Mouse (Mus musculus): ENCODE measurements around the gene Shisal2b.

The Shisal2b gene

GRCm38 (mm10) chr13:104816635-104817571, 46.8 kb downstream of the Shisal2b start, which contains the start of gene Cwc27:
Gene Cwc27 (minus strand): TSS chr13:104817142.
- peak; percentile 93 for DNase-seq (ENCODE audit: low spot score)

DNA sequence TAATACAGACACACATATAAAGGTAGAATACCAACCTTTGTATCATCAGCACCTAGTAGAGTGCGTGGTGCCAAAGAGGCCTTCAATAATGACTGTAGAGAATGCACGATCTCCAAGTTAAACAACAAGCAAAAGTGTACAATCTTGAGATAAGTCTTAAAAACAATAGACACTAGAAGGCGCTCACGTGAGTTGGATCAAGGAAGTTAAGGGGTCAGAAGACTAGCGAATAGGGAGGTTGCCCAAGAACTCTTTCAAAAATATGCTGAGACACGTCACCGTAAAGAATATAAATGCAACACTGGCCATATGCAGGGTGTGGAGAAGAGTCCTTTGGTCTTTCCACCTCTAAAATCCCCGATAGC, 47.4 kb downstream of the Shisal2b start:
- DNase-seq (ENCODE audit: low spot score) = no peak

DNA sequence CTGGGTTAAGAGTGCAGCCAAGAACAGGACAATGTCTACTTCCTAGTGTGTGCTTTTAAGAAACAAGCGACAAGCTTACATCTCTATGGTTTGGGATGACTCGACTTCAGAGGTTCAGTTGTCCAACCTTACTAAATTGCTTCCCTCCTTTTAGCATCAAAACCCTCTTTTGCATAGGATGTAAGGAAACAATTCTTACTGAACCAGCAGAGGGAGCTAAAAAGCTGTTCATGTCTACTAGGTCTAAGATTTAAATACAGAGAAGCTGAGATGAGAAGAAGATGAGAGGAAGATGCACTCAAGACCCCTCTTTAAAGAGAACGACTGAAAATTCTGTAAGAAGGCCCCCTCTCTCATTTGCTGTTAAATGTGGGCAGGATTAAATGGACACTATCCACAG, 58.0 kb downstream of the Shisal2b start:
- peak; percentile 83 for DNase-seq (ENCODE audit: low spot score)

DNA sequence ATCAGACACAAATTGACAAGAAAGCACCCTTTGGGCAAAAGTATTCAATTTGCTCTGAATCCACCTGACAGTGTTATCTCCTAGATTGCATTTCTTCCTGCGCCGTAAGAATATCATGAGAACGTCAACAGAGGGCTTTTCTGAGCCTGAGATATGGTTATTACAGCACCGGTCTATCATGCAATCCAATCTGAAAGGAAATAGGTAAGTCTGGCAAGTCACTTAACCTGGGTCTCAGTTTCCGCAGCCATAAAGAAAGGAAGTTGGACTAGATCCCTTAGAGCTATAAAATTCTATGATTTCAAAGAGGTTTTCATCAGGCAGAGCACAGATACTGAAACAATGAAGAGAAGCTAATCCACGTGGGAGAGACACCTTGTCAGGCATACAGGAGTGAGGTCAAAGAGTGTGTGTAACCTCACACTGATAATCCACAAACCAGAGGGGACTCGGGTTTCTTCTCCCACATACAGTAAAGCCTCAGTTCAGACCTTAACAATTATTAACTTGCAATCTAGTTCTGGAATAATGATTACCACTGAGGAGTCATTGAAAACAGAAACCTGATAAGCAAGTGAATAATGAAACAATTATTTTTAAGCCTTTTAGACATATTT, 64.0 kb downstream of the Shisal2b start:
- no peak for DNase-seq (ENCODE audit: low spot score)

DNA sequence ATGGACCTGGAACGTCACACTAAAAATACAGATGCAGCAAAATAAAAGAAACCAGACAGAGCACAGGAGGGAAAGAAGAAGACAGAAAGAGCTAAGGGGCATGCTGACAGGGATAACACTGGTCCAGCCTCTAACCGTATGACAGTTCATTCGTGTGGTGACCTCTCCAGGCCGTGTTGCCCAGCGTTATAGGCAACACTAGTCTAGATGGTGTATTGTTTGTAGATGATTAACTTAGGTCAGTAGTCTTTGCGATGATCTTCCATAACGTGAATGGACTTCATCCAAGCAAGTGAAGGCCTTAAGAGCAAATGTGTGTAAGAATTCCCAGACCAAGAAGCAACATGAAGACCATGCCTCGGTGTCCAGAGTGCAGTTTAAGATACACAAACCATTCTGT, 64.6 kb downstream of the Shisal2b start:
- no peak for DNase-seq (ENCODE audit: low spot score)
